In the genomic region with DNA sequence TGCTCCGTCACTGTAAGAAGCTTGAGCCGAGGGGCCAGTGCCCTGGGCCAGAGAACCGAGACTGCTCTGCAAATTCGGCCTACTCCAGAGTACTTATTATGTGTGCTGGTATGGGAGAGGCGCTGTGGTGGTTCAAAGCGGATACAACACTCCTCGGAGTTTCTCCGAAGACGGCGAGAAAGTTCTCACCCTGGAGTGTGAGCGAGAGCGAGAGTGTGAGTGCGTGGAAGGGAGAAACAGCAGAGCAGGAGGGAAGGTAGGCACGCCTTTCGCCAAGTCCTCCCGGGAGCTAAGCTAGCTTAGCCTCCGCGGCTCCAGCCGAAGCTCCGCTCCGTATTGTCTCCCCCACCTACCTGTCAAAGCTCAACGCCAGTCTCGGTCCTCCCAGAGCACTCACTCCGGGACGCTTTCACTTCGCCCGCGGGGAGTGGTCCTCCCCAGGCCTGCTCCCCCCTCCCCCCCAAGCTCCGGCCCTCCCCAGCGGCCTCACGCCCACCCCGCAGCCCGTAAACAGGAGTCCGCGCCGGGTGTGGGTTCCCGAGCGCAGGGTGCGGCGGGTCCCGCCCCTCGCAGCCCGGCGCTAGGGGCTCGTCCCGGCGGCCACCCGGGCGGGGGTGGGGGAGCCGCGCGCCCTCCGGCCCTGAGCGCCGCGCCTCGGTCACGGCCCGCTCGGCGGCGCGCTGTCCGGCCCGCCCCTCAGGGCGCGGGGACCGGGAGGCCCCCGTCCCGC, we compare ENCODE assay signal across 8 mouse cellular contexts. TPM values are rescaled to one million over a fixed set of nuclear protein-coding genes. Genes with fewer than 3 reads are reported as not detected.
DNase-seq lines count a peak whose midpoint lies in the region; ATAC-seq lines count a peak whose summit lies in the region.

No protein-coding gene starts in this region.

- WGBS in hindbrain, embryonic 14.5 days: under 1% methylated on average over 60 of the region's 70 CpGs

- H3K27ac ChIP-seq in hindbrain, embryonic 14.5 days: peak overlapping the region; percentile 95

- ATAC-seq in frontal cortex, adult (ENCODE audit: low TSS enrichment): peak; percentile 58
- ATAC-seq in hindbrain, embryonic 14.5 days (ENCODE audit: low FRiP score): peak; percentile 69
- ATAC-seq in megakaryocyte, adult 5-6 weeks (ENCODE audit: poor library complexity, severe bottlenecking): peak; percentile 26

- H3K9me3 ChIP-seq in hindbrain, embryonic 14.5 days (ENCODE audit: control insufficient read depth, low read length): no peaks in the 10 kb centered on the region

- H3K27me3 ChIP-seq in hindbrain, embryonic 14.5 days (ENCODE audit: control insufficient read depth, insufficient read depth, low read length): no peaks in the 10 kb centered on the region

- H3K36me3 ChIP-seq in hindbrain, embryonic 14.5 days (replicated peaks; ENCODE audit: control insufficient read depth, insufficient read depth): no peaks in the 10 kb centered on the region

- H3K4me1 ChIP-seq in hindbrain, embryonic 14.5 days (replicated peaks; ENCODE audit: control insufficient read depth, insufficient read depth, low read length): peaks cover 22% of the 10 kb centered on the region

- H3K4me3 ChIP-seq in hindbrain, embryonic 14.5 days (replicated peaks; ENCODE audit: low read length): peak overlapping the region; percentile 98

- intact Hi-C loops in left cerebral cortex, postnatal 10 days (cut with DNase I): no loop called here

- DNase-seq in R1 (ENCODE audit: low read depth, low spot score): peak; percentile 77
- DNase-seq in cerebellum, adult 8-10 months: peak; percentile 41
- peak; percentile 36 for DNase-seq in hindbrain, embryonic 14.5 days (ENCODE audit: low spot score)
- DNase-seq in left cerebral cortex, postnatal 10 days (ENCODE audit: extremely low spot score in 1 of 2, low spot score in 2 of 2): peak; percentile 7 to 67
- peak; percentile 44 for DNase-seq in right cerebral cortex, adult 18-20 months
- peak; percentile 28 to 32 for DNase-seq in urinary bladder, postnatal 36 days (ENCODE audit: low spot score in 2 of 2)

- peak overlapping the region; percentile 52 for H3K4me2 ChIP-seq in hindbrain, embryonic 14.5 days (replicated peaks)

- peak overlapping the region; percentile 95 for H3K9ac ChIP-seq in hindbrain, embryonic 14.5 days

RNA-seq across cellular contexts. Expression of a gene that starts 0.8 kb away (rescaled TPM):
- polyA plus RNA-seq in hindbrain, embryonic 14.5 days (2014; fragmentation: Nextera tagmentation; extraction: Ambion mirVana): 14.6 and 14.9 TPM in 2 replicates
- total RNA-seq in left cerebral cortex, postnatal 10 days (2021): 10 to 100 TPM; 17.7 to 19.6 TPM
- 22.4 and 27.8 TPM in 2 replicates for total RNA-seq in megakaryocyte, adult 5-6 weeks (2015)
- total RNA-seq in megakaryocyte, adult 5-6 weeks (2017): 26.7 and 27.2 TPM in 2 replicates

RNA-seq across cellular contexts. Expression of a gene that starts 21.6 kb away (rescaled TPM):
- polyA plus RNA-seq in hindbrain, embryonic 14.5 days (2014; fragmentation: Nextera tagmentation; extraction: Ambion mirVana): not detected in 2 replicates
- total RNA-seq in left cerebral cortex, postnatal 10 days (2021): not detected
- total RNA-seq in megakaryocyte, adult 5-6 weeks (2015): not detected in 2 replicates
- total RNA-seq in megakaryocyte, adult 5-6 weeks (2017): not detected in 2 replicates

Comparison
In these comparisons a context has a peak if more than half of its experiments do, and no peak if none do; other contexts are left out.
1. Peak in every context shown above with its lines: DNase-seq, ATAC-seq, H3K4me3 ChIP-seq and H3K27ac ChIP-seq.